8 mouse cellular contexts compared by ENCODE assay signal in the genomic region with DNA sequence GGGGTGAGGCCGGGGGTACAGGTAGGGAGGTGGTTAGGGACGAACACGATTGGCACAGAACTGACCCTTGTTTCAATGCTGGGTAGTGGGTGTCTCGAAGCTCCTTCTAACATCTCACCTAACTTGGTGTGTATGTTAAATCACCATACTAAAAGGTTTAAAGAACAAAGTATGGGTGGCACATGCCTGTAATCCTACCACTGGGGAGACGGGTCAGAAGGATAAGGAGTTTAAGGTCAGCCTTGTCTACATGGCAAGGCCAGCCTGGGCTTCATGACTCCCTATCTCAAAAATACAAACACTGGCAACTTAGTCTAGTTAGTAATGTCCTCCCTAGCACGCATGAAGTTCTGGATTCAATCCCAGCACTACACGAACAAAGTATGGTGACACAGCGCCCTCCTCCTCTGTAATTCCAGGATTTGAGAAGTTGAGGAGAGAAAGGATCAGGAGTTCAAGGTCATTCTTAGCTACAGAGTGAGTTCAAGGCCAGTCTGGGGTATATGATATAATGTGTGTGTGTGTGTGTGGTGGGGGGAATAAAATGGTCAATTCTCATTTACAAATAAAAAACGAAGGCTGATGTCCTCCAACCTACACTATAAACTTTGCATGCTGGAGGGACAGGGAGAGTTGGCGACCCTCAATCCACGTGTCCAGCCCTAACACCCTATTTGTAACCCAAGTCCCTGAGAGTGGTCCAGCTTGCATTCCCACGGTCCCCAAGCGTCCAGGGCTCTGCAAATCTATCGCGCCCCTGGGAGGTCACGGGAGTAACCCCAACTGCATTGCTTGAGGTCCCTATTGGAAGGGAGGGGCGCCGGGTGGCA. TPM values are rescaled to one million over a fixed set of nuclear protein-coding genes. Genes with fewer than 3 reads are reported as not detected.
DNase-seq lines count a peak whose midpoint lies in the region; ATAC-seq and TF ChIP-seq lines count a peak whose summit lies in the region.

No protein-coding gene starts in this region.

- TF ChIP-seq POLR2A in bone marrow macrophage, adult 2 months (IDR thresholded peaks at IDR 0.05; ENCODE audit: borderline replicate concordance, low read depth, low read length) = no peak
- no peak for TF ChIP-seq POLR2A in testis, adult 2 months (IDR thresholded peaks at IDR 0.05; ENCODE audit: control insufficient read depth, low read depth, low read length)

- H3K4me1 ChIP-seq in bone marrow macrophage, adult 2 months (ENCODE audit: control insufficient read depth, insufficient read depth, low read length) = peaks cover 30% of the 10 kb centered on the region
- peaks cover 44% of the 10 kb centered on the region for H3K4me1 ChIP-seq in hindbrain, embryonic 13.5 days (replicated peaks)
- H3K4me1 ChIP-seq in liver, embryonic 16.5 days (ENCODE audit: control insufficient read depth, low read depth, low read length) = peaks cover 39% of the 10 kb centered on the region
- peaks cover 10% of the 10 kb centered on the region for H3K4me1 ChIP-seq in testis, adult 2 months (ENCODE audit: control insufficient read depth, insufficient read depth, low read length)

- peak overlapping the region; percentile 53 for H3K27ac ChIP-seq in bone marrow macrophage, adult 2 months (ENCODE audit: insufficient read depth, low read depth, low read length)
- H3K27ac ChIP-seq in hindbrain, embryonic 13.5 days = peak overlapping the region; percentile 83; the same call in 1 of the 2 replicates
- peak overlapping the region; percentile 73 for H3K27ac ChIP-seq in liver, embryonic 16.5 days (ENCODE audit: low read length)
- H3K27ac ChIP-seq in testis, adult 2 months (ENCODE audit: control insufficient read depth, insufficient read depth, low read depth, low read length) = peak overlapping the region; percentile 80

- intact Hi-C loops in left cerebral cortex, postnatal 25 days (cut with DNase I) = loop anchor here (5.0 kb wide), 3 partner anchors 37 to 77 kb away; no protein-coding TSS in a partner anchor

- H3K9ac ChIP-seq in hindbrain, embryonic 13.5 days = peak overlapping the region; percentile 89
- H3K9ac ChIP-seq in liver, embryonic 16.5 days (ENCODE audit: low read depth, low read length) = peak overlapping the region; percentile 77

- peaks cover 11% of the 10 kb centered on the region for H3K36me3 ChIP-seq in hindbrain, embryonic 13.5 days
- H3K36me3 ChIP-seq in liver, embryonic 16.5 days (ENCODE audit: control insufficient read depth, insufficient read depth) = no peaks in the 10 kb centered on the region
- no peaks in the 10 kb centered on the region for H3K36me3 ChIP-seq in testis, adult 2 months (ENCODE audit: control insufficient read depth, insufficient read depth, low read length)

- H3K4me2 ChIP-seq in hindbrain, embryonic 13.5 days = peak overlapping the region; percentile 92
- H3K4me2 ChIP-seq in liver, embryonic 16.5 days (ENCODE audit: low read depth, low read length) = peak overlapping the region; percentile 96

- H3K27me3 ChIP-seq in hindbrain, embryonic 13.5 days = no peaks in the 10 kb centered on the region
- no peaks in the 10 kb centered on the region for H3K27me3 ChIP-seq in liver, embryonic 16.5 days (ENCODE audit: control insufficient read depth, insufficient read depth, low read depth, low read length)
- H3K27me3 ChIP-seq in testis, adult 2 months (ENCODE audit: control insufficient read depth, insufficient read depth, low read length) = no peaks in the 10 kb centered on the region

- peak; percentile 76 for DNase-seq in kidney, adult 9 months
- no peak for DNase-seq in kidney, adult 11 months
- no peak for DNase-seq in left cerebral cortex, postnatal 25 days (ENCODE audit: low spot score in 2 of 2)
- DNase-seq in thymus, postnatal 4 days = no peak

- ATAC-seq in hindbrain, embryonic 13.5 days (ENCODE audit: low FRiP score) = peak; percentile 7; the same call in 1 of the 2 replicates
- ATAC-seq in liver, embryonic 16.5 days (ENCODE audit: low read depth) = no peak

- H3K4me3 ChIP-seq in bone marrow macrophage, adult 2 months (ENCODE audit: insufficient read depth, low read length) = peak overlapping the region; percentile 96
- peak overlapping the region; percentile 66 for H3K4me3 ChIP-seq in hindbrain, embryonic 13.5 days
- peak overlapping the region; percentile 83 for H3K4me3 ChIP-seq in liver, embryonic 16.5 days (ENCODE audit: low read depth, low read length)
- peak overlapping the region; percentile 95 for H3K4me3 ChIP-seq in testis, adult 2 months (ENCODE audit: control insufficient read depth, low read depth, low read length)

- 37% methylated on average over 18 of the region's 18 CpGs for WGBS in hindbrain, embryonic 13.5 days
- 27% methylated on average over 18 of the region's 18 CpGs for WGBS in liver, embryonic 16.5 days (ENCODE audit: insufficient replicate concordance)

- no peak for TF ChIP-seq CTCF in bone marrow macrophage, adult 2 months (IDR thresholded peaks at IDR 0.05; ENCODE audit: low read depth, low read length)
- TF ChIP-seq CTCF in testis, adult 2 months (IDR thresholded peaks at IDR 0.05; ENCODE audit: control insufficient read depth, insufficient read depth, insufficient replicate concordance, low read depth, low read length) = no peak

- no peaks in the 10 kb centered on the region for H3K9me3 ChIP-seq in hindbrain, embryonic 13.5 days
- H3K9me3 ChIP-seq in liver, embryonic 16.5 days (replicated peaks; ENCODE audit: control insufficient read depth, low read length) = no peaks in the 10 kb centered on the region

RNA-seq across cellular contexts. Expression of gene Gna12, which starts 0.9 kb away (rescaled TPM):
- polyA plus RNA-seq in bone marrow macrophage, adult 2 months (2012; ENCODE audit: insufficient read depth, insufficient read length, missing spikeins) = 147 and 173 TPM in 2 replicates
- 11.9 and 12.1 TPM in 2 replicates for polyA plus RNA-seq in hindbrain, embryonic 13.5 days (2015; fragmentation: Nextera tagmentation; extraction: Ambion mirVana)
- polyA plus RNA-seq in liver, embryonic 16.5 days (2015; fragmentation: Nextera tagmentation; extraction: Ambion mirVana) = 1.9 and 2.4 TPM in 2 replicates
- polyA plus RNA-seq in testis, adult 2 months (2012; rRNA removed) = 36.2 and 37.4 TPM in 2 replicates
- 10 to 100 TPM; 72.1 to 76.6 TPM for total RNA-seq in left cerebral cortex, postnatal 25 days (2021)
